Mouse (Mus musculus) spleen, adult 12 weeks (tissue): ENCODE data around the gene Snapin.

Source experiments
- DNase-seq: peaks from one replicate; pipeline ENCODE4 v3.0.0; 2022; ENCODE audit warnings: low spot score

Snapin gene

GRCm38 (mm10) chr3:90505216-90505615, 14.4 kb upstream of the Snapin start:
- DNase-seq: no peak

- no peak for DNase-seq
Measured at GRCm38 (mm10) chr3:90503444-90503843, 12.6 kb upstream of the Snapin start.

GRCm38 (mm10) chr3:90497597-90497996, 6.8 kb upstream of the Snapin start:
- no peak for DNase-seq

GRCm38 (mm10) chr3:90495850-90496525, 5.2 kb upstream of the Snapin start:
- DNase-seq: no peak

- no peak for DNase-seq
Measured at GRCm38 (mm10) chr3:90493831-90494540, 3.2 kb upstream of the Snapin start.

GRCm38 (mm10) chr3:90491350-90491749, 517 bp upstream of the Snapin start:
- DNase-seq: no peak

- DNase-seq: no peak
Measured at GRCm38 (mm10) chr3:90488576-90488975, 2.3 kb downstream of the Snapin start.

GRCm38 (mm10) chr3:90486998-90487397, 3.8 kb downstream of the Snapin start:
- no peak for DNase-seq

GRCm38 (mm10) chr3:90475831-90476611, 14.8 kb downstream of the Snapin start, which contains the start of gene Ilf2:
Gene Ilf2 (plus strand): TSS chr3:90476126.
- peak; percentile 92 for DNase-seq

- DNase-seq: no peak
Measured at GRCm38 (mm10) chr3:90475151-90475830, 15.5 kb downstream of the Snapin start.

GRCm38 (mm10) chr3:90472213-90472612, 18.6 kb downstream of the Snapin start:
- DNase-seq: peak; percentile 35

- DNase-seq: no peak
Measured at GRCm38 (mm10) chr3:90467618-90468300, 23.1 kb downstream of the Snapin start.

GRCm38 (mm10) chr3:90466311-90466766, 24.5 kb downstream of the Snapin start:
- no peak for DNase-seq

- no peak for DNase-seq
Measured at GRCm38 (mm10) chr3:90465686-90466310, 25.0 kb downstream of the Snapin start, which contains the start of gene Npr1. Gene Npr1 (minus strand): TSS chr3:90465866.

- DNase-seq: no peak
Measured at GRCm38 (mm10) chr3:90465081-90465685, 25.6 kb downstream of the Snapin start.

- no peak for DNase-seq
Measured at GRCm38 (mm10) chr3:90464552-90465080, 26.2 kb downstream of the Snapin start.

- no peak for DNase-seq
Measured at GRCm38 (mm10) chr3:90462579-90462978, 28.3 kb downstream of the Snapin start.

- DNase-seq: no peak
Measured at GRCm38 (mm10) chr3:90461935-90462334, 28.9 kb downstream of the Snapin start.

GRCm38 (mm10) chr3:90460315-90460714, 30.5 kb downstream of the Snapin start:
- no peak for DNase-seq

- no peak for DNase-seq
Measured at GRCm38 (mm10) chr3:90459727-90460126, 31.1 kb downstream of the Snapin start.
